Mouse (Mus musculus) neural tube, embryonic 14.5 days (tissue): ENCODE data around the gene Prickle2. TPM values are rescaled to one million over a fixed set of nuclear protein-coding genes. Genes with fewer than 3 reads are reported as not detected.

Source experiments
- ATAC-seq: fragments of 200-750 bp; cut with Nextera tagmentation; 2 replicates; pipeline ENCODE4 v1.8.0; 2017; ENCODE audit warnings: low read depth, mild to moderate bottlenecking, moderate TSS enrichment, moderate library complexity
- H3K27ac ChIP-seq: fragments of 300-500 bp; sonication (generic); 2 replicates; pipeline ENCODE4 v1.5.1; 2014; ENCODE audit warnings: low read depth, mild to moderate bottlenecking, control low read depth, low read length, moderate library complexity, mixed read lengths
- H3K27me3 ChIP-seq: fragments of 300-500 bp; sonication (generic); 2 replicates; pipeline ENCODE4 v1.6.1; 2014; ENCODE audit warnings: low read length; ENCODE audit not compliant: control insufficient read depth, insufficient read depth
- H3K36me3 ChIP-seq: fragments of 300-500 bp; sonication (generic); 2 replicates; pipeline ENCODE4 v1.6.1; 2014; ENCODE audit warnings: low read length, mixed read lengths; ENCODE audit not compliant: control insufficient read depth, insufficient read depth
- H3K4me1 ChIP-seq: fragments of 300-500 bp; sonication (generic); 2 replicates; pipeline ENCODE4 v1.6.1; 2014; ENCODE audit warnings: low read length; ENCODE audit not compliant: control insufficient read depth, insufficient read depth
- H3K4me2 ChIP-seq: fragments of 300-500 bp; sonication (generic); 2 replicates; pipeline ENCODE4 v1.6.1; 2014; ENCODE audit warnings: mild to moderate bottlenecking, low read depth, low read length, control low read depth
- H3K4me3 ChIP-seq: fragments of 300-500 bp; sonication (generic); 2 replicates; pipeline ENCODE4 v1.5.1; 2014; ENCODE audit warnings: low read depth, low read length, control low read depth, mixed read lengths
- H3K9ac ChIP-seq: fragments of 300-500 bp; sonication (generic); replicated peaks from 2 replicates; pipeline ENCODE4 v1.6.1; 2014; ENCODE audit warnings: low read depth, mild to moderate bottlenecking, control low read depth, low read length, mixed read lengths
- H3K9me3 ChIP-seq: fragments of 300-500 bp; sonication (generic); 2 replicates; pipeline ENCODE4 v1.6.1; 2016; ENCODE audit warnings: low read length; ENCODE audit not compliant: control insufficient read depth
- WGBS: fragments of 180-500 bp; shearing (Covaris S2); extraction: QIAGEN DNeasy Blood & Tissue Kit; methylation state at CpG from one replicate; pipeline ENCODE4 v1.1.7; 2014; 5-methylcytosine and 5-hydroxymethylcytosine counted together
- polyA plus RNA-seq: library from polyadenylated mRNA; unstranded; fragments of >200 nt; fragmentation: Nextera tagmentation; extraction: Ambion mirVana; gene quantifications from 2 replicates; pipeline ENCODE4 v1.2.1, GENCODE M21; 2014

Gene Prickle2
- polyA plus RNA-seq, 1 experiment from 2014 or later = 25.5 TPM

- no peaks in the 10 kb centered on the region for H3K9me3 ChIP-seq
- no peaks in the 10 kb centered on the region for H3K36me3 ChIP-seq
- no peak for ATAC-seq
- no peak overlapping the region for H3K4me2 ChIP-seq
- H3K4me3 ChIP-seq = no peak overlapping the region
- H3K27me3 ChIP-seq = no peaks in the 10 kb centered on the region
- WGBS = 74% methylated on average over 1 of the region's 1 CpGs
- H3K27ac ChIP-seq = no peak overlapping the region
- no peak overlapping the region for H3K9ac ChIP-seq
- H3K4me1 ChIP-seq = 0 out of 2 replicates have a peak, but pooled peaks cover under 1% of the 10 kb centered on the region
Observed at GRCm38 (mm10) chr6:92625923-92626322, 80.0 kb downstream of the Prickle2 start.

- 63% methylated on average over 6 of the region's 6 CpGs for WGBS
- no peaks in the 10 kb centered on the region for H3K9me3 ChIP-seq
- no peak overlapping the region for H3K4me3 ChIP-seq
Observed at GRCm38 (mm10) chr6:92624306-92624705, 81.6 kb downstream of the Prickle2 start.

GRCm38 (mm10) chr6:92617183-92617582, 88.8 kb downstream of the Prickle2 start:
- Histone ChIP-seq H3K36me3 (no peaks in the 10 kb centered on the region), H3K9ac (no peak overlapping the region), H3K4me3 (no peak overlapping the region), H3K9me3 (no peaks in the 10 kb centered on the region), H3K4me2 (no peak overlapping the region), H3K4me1 (0 out of 2 replicates have a peak, but pooled peaks cover 2% of the 10 kb centered on the region), H3K27me3 (no peaks in the 10 kb centered on the region), H3K27ac (no peak overlapping the region)
- ATAC-seq = no peak
- 74% methylated on average over 2 of the region's 2 CpGs for WGBS

More at GRCm38 (mm10) chr6:92624306-92624705, 81.6 kb downstream of the Prickle2 start:
- H3K27me3 ChIP-seq = no peaks in the 10 kb centered on the region
- no peak for ATAC-seq
- no peaks in the 10 kb centered on the region for H3K36me3 ChIP-seq
- H3K9ac ChIP-seq = no peak overlapping the region
- 0 out of 2 replicates have a peak, but pooled peaks cover 2% of the 10 kb centered on the region for H3K4me1 ChIP-seq
- H3K27ac ChIP-seq = no peak overlapping the region
- H3K4me2 ChIP-seq = no peak overlapping the region

- Histone ChIP-seq H3K27me3 (no peaks in the 10 kb centered on the region), H3K27ac (no peak overlapping the region), H3K9ac (no peak overlapping the region), H3K4me2 (no peak overlapping the region), H3K36me3 (no peaks in the 10 kb centered on the region), H3K4me1 (no peaks in the 10 kb centered on the region), H3K9me3 (no peaks in the 10 kb centered on the region), H3K4me3 (no peak overlapping the region)
- WGBS = 94% methylated on average over 3 of the region's 3 CpGs
- no peak for ATAC-seq
Observed at GRCm38 (mm10) chr6:92614771-92615170, 91.2 kb downstream of the Prickle2 start.

- H3K36me3 ChIP-seq = no peaks in the 10 kb centered on the region
- H3K9ac ChIP-seq = no peak overlapping the region
- H3K9me3 ChIP-seq = no peaks in the 10 kb centered on the region
- no peaks in the 10 kb centered on the region for H3K4me1 ChIP-seq
- no peaks in the 10 kb centered on the region for H3K27me3 ChIP-seq
- H3K4me3 ChIP-seq = no peak overlapping the region
- no peak overlapping the region for H3K4me2 ChIP-seq
- no peak overlapping the region for H3K27ac ChIP-seq
- WGBS = 70% methylated on average over 2 of the region's 2 CpGs
- no peak for ATAC-seq
Observed at GRCm38 (mm10) chr6:92612151-92612769, 93.7 kb downstream of the Prickle2 start.

GRCm38 (mm10) chr6:92609682-92610235, 96.2 kb downstream of the Prickle2 start:
- ATAC-seq = no peak
- Histone ChIP-seq H3K9ac (no peak overlapping the region), H3K9me3 (no peaks in the 10 kb centered on the region), H3K27me3 (no peaks in the 10 kb centered on the region), H3K27ac (no peak overlapping the region), H3K4me1 (no peaks in the 10 kb centered on the region), H3K4me2 (no peak overlapping the region), H3K4me3 (no peak overlapping the region), H3K36me3 (no peaks in the 10 kb centered on the region)
- 68% methylated on average over 9 of the region's 9 CpGs for WGBS

GRCm38 (mm10) chr6:92609078-92609477, 96.9 kb downstream of the Prickle2 start:
- WGBS = 85% methylated on average over 3 of the region's 3 CpGs
- H3K36me3 ChIP-seq = no peaks in the 10 kb centered on the region
- no peak overlapping the region for H3K4me2 ChIP-seq
- no peaks in the 10 kb centered on the region for H3K9me3 ChIP-seq
- no peak overlapping the region for H3K4me3 ChIP-seq
- no peak for ATAC-seq
- no peaks in the 10 kb centered on the region for H3K4me1 ChIP-seq
- H3K9ac ChIP-seq = no peak overlapping the region
- no peaks in the 10 kb centered on the region for H3K27me3 ChIP-seq
- no peak overlapping the region for H3K27ac ChIP-seq

GRCm38 (mm10) chr6:92605156-92605555, 100.8 kb downstream of the Prickle2 start:
- no peaks in the 10 kb centered on the region for H3K4me1 ChIP-seq
- no peak overlapping the region for H3K4me3 ChIP-seq
- no peak for ATAC-seq
- no peak overlapping the region for H3K9ac ChIP-seq
- no peaks in the 10 kb centered on the region for H3K36me3 ChIP-seq
- H3K27ac ChIP-seq = no peak overlapping the region
- no peak overlapping the region for H3K4me2 ChIP-seq
- no peaks in the 10 kb centered on the region for H3K9me3 ChIP-seq
- 52% methylated on average over 2 of the region's 2 CpGs for WGBS
- no peaks in the 10 kb centered on the region for H3K27me3 ChIP-seq

- H3K4me1 ChIP-seq = no peaks in the 10 kb centered on the region
- no peak overlapping the region for H3K4me2 ChIP-seq
- H3K9me3 ChIP-seq = no peaks in the 10 kb centered on the region
- no peak overlapping the region for H3K9ac ChIP-seq
- H3K4me3 ChIP-seq = no peak overlapping the region
- H3K36me3 ChIP-seq = no peaks in the 10 kb centered on the region
- no peak overlapping the region for H3K27ac ChIP-seq
- 69% methylated on average over 3 of the region's 3 CpGs for WGBS
- ATAC-seq = no peak
- H3K27me3 ChIP-seq = no peaks in the 10 kb centered on the region
Observed at GRCm38 (mm10) chr6:92596340-92596739, 109.6 kb downstream of the Prickle2 start.
